Mouse (Mus musculus) heart, adult 11 months (tissue): ENCODE data around the gene Dhx37.

Experiments
- DNase-seq: peaks from one replicate; pipeline ENCODE4 v3.0.0; 2022

Gene Dhx37

GRCm38 (mm10) chr5:125433793-125434337 lies at the start of gene Dhx37:
Gene Dhx37 (minus strand): TSS chr5:125434121.
- peak; percentile 99 for DNase-seq

- no peak for DNase-seq
These were observed 48.6 kb upstream of the Dhx37 start for GRCm38 (mm10) chr5:125482474-125482873.

GRCm38 (mm10) chr5:125480434-125481231 lies 46.7 kb upstream of the Dhx37 start:
- DNase-seq: no peak

- DNase-seq: no peak
These were observed 45.5 kb upstream of the Dhx37 start for GRCm38 (mm10) chr5:125479376-125479775.

GRCm38 (mm10) chr5:125478037-125478436 lies 44.1 kb upstream of the Dhx37 start:
- no peak for DNase-seq

GRCm38 (mm10) chr5:125477533-125477932 lies 43.6 kb upstream of the Dhx37 start:
- DNase-seq: peak; percentile 84

GRCm38 (mm10) chr5:125476799-125477198 lies 42.9 kb upstream of the Dhx37 start:
- peak; percentile 89 for DNase-seq

- no peak for DNase-seq
These were observed 42.3 kb upstream of the Dhx37 start for GRCm38 (mm10) chr5:125476286-125476625.

GRCm38 (mm10) chr5:125475601-125476285 lies 41.8 kb upstream of the Dhx37 start, which contains the start of gene Aacs:
Gene Aacs (plus strand): TSS chr5:125475814.
- DNase-seq: peak; percentile 99

GRCm38 (mm10) chr5:125475030-125475429 lies 41.1 kb upstream of the Dhx37 start:
- DNase-seq: no peak

GRCm38 (mm10) chr5:125472796-125473475 lies 39.0 kb upstream of the Dhx37 start:
- peak; percentile 83 for DNase-seq

- DNase-seq: peak; percentile 80
These were observed 36.8 kb upstream of the Dhx37 start for GRCm38 (mm10) chr5:125470713-125471112.

- no peak for DNase-seq
These were observed 33.3 kb upstream of the Dhx37 start for GRCm38 (mm10) chr5:125467261-125467660.

GRCm38 (mm10) chr5:125466483-125466882 lies 32.6 kb upstream of the Dhx37 start:
- DNase-seq: no peak

- DNase-seq: peak; percentile 100
These were observed 31.8 kb upstream of the Dhx37 start for GRCm38 (mm10) chr5:125465701-125466106.

GRCm38 (mm10) chr5:125465192-125465591 lies 31.3 kb upstream of the Dhx37 start:
- DNase-seq: no peak

GRCm38 (mm10) chr5:125461868-125462445 lies 28.0 kb upstream of the Dhx37 start:
- no peak for DNase-seq

GRCm38 (mm10) chr5:125460574-125460973 lies 26.7 kb upstream of the Dhx37 start:
- no peak for DNase-seq

- DNase-seq: no peak
These were observed 23.6 kb upstream of the Dhx37 start for GRCm38 (mm10) chr5:125457538-125457937.

GRCm38 (mm10) chr5:125456100-125456499 lies 22.2 kb upstream of the Dhx37 start:
- no peak for DNase-seq

GRCm38 (mm10) chr5:125452573-125452972 lies 18.7 kb upstream of the Dhx37 start:
- DNase-seq: peak; percentile 93

GRCm38 (mm10) chr5:125449306-125449705 lies 15.4 kb upstream of the Dhx37 start:
- no peak for DNase-seq

- no peak for DNase-seq
These were observed 14.7 kb upstream of the Dhx37 start for GRCm38 (mm10) chr5:125448631-125449030.
